Mouse (Mus musculus) adrenal gland (tissue): Measurements from ENCODE around the gene Ipo5.

ENCODE experiments used
- intact Hi-C: fragments of 180-260 bp; cut with DNase I; formaldehyde crosslinking; loops from one replicate; pipeline ENCODE4 v1.15.1; 2025

Ipo5 gene

DNA sequence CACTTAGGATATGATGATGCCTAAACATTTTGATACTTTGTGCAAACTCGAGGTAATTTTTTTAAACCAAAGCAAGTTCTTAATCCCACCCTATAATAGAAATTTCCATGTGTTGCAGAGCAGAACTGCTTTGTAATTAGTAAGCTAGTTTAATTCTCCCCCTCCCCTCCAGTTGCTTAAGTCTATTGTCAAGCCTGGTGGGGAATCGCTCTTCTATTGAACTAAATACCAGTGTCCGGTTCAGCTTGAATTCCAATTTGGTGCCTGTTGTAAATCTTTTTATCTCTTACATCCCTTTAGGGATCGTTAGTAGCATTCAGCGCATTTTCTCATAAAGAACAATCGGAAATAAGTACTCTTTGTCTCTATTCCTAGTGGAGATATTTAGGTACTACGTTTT is 1.9 kb downstream of the Ipo5 start:
- intact Hi-C loops, result loop anchor here (5.0 kb wide), 1 partner anchor 81 kb away; no protein-coding TSS in a partner anchor

- intact Hi-C loops, result no loop called here
Observed at GRCm38 (mm10) chr14:120921805-120922204, 10.8 kb downstream of the Ipo5 start.

- intact Hi-C loops, result no loop called here
Observed at GRCm38 (mm10) chr14:120924044-120924443, 13.0 kb downstream of the Ipo5 start.

GRCm38 (mm10) chr14:120925731-120926585 is 14.9 kb downstream of the Ipo5 start:
- intact Hi-C loops, result no loop called here

GRCm38 (mm10) chr14:120931236-120931635 is 20.2 kb downstream of the Ipo5 start:
- intact Hi-C loops, result no loop called here

GRCm38 (mm10) chr14:120933624-120934023 is 22.6 kb downstream of the Ipo5 start:
- intact Hi-C loops, result no loop called here

DNA sequence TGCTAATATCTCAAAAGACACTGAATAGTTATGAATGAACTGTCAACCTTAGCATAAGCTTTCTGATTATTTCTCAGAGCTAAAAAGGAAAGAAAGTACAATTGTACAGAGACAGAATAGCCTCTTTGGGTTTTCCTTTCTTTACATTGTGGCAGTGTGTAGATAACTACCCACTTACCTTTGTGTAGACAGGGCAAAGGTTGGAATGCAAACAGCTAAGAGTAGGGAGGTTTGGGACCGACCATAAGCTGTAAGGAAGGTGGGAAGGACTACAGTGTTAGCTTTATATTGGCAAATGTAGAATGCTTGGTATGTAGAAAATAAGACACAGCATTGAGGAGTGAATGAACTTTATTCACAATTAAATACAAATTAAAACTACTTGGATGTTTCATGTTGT is 26.1 kb downstream of the Ipo5 start:
- intact Hi-C loops, result no loop called here

DNA sequence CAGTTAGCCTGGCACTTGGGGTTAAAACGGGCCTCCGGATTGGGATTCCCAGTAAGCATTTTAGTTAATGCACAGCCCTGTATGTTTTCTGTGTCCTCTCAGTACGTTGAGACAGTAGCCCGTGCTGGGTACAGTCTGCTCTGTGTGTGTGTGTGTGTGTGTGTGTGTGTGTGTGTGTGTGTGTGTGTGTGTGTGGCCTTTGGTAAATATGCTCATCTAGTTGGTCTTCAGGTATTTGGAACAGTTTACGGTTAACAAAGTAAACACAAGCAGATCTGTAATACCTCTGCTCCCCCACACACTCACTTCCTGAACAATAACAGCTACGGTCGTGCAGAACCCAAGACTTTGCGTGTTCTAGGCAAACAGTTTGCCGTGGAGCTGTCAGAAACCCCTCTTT is 31.8 kb downstream of the Ipo5 start:
- intact Hi-C loops, result no loop called here

DNA sequence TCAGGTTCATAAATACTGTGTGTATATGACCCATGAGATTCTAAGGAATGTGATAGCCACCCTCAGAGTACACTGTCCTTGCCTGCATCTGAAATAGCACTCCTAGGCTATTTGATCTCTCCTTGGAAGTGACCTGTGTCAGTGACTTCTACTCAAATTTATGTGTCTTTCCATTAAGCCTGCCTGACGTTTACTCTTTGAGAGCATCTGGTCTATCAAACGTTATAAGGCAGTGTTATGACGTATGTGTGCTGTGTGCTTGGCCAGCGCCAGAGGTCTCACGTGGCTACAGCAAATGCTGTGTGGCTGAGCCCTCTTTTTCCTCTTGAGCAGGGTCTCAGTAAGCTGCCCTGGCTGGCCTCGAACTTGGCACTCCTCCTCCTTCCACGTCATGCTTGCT is 34.1 kb downstream of the Ipo5 start:
- intact Hi-C loops, result no loop called here

DNA sequence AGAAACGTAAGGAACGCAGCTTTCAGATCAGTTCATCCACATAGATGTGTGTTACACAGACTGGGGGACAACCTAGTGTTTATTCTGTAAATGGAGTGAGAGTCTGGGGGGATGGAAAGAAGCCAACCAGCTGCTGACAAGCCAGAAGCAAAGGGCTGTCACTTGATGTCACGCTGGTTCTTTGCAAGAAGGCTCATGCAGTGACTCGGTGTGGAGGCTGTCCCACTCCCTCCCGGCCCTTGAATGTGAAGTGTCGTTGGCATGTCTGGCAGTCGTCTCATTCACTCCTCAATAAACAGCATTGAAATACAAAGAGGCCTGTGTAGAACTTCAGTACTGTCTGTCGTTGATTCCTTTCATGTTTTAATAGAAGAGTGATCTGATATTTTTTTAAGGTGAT is 36.1 kb downstream of the Ipo5 start:
- intact Hi-C loops, result no loop called here

DNA sequence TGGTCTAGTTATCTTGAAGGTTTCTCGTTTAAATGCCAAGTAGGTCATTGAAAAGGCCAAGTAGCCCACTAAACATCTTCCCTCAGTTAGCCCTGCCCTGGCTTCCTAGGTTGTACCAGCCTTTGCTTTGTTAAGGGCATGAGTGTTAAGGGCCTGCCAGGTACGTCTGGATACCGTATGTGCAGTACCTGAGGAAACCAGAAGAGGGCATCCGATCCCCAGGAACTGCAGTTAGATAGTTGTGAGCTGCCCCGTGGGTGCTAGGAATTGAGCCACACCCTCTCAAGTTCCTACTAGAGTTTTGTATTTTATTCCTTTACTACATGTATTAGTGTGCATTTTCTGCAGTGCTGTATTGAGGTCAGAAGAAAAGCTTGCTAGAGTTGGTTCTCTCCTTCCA is 38.0 kb downstream of the Ipo5 start:
- intact Hi-C loops, result no loop called here

GRCm38 (mm10) chr14:120950068-120950467 is 39.0 kb downstream of the Ipo5 start:
- intact Hi-C loops, result no loop called here

DNA sequence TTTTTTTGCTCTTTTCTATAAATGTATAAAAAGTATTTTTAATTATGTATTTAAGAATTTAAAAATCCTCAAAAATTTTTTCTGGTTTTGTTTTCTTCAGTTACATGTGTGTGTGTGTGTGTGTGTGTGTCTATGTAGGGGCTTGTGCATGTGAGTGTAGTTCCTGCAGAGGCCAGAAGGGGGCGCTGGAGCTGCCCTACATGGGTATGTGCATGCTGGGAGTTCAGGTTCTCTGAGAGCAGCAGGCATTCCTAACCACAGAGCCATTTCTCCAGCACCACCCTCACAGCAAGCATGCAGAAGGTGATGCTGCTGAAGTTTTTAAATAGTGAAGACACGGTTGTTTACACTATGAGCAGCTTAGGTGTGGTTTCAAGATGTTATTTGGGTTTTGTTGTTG is 41.4 kb downstream of the Ipo5 start:
- intact Hi-C loops, result no loop called here

DNA sequence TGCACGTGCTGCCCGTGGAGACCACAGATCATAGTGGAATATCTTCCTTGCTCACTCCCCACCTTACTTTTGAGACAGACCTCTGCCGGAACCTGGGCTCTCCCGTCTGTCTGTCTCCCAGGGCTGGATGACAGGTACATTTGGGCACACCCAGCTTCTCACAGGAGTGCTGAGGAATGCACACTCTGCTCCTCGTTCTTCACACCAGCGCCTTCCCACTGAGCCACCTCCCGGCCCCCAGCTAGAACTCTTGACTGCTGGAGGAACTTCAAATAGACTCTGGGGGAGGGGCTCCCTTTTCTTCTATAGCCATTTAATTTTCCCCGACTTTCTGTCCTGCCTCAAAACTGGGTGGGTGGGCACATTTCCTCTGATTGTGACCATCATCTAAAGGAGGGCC is 49.5 kb downstream of the Ipo5 start:
- intact Hi-C loops, result no loop called here

DNA sequence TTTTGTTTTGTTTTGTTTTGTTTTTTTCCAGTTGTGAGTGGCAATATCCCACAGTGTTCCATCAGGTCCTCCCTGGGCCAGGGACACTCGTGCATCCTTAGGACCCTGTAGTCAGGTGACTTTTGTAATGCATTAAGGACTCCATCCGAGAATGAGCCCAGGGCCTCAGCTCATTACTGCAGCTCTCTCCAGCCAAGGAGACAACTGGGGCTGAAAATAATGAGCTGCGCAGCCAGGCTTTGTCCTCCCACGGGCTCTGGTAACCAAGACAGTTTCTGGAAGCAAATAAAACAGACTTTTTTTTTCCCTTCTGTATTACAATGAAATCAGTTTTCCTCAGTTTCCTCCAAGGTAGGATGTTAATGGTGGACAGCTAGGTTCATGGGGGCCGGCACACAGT is 50.0 kb downstream of the Ipo5 start:
- intact Hi-C loops, result no loop called here

DNA sequence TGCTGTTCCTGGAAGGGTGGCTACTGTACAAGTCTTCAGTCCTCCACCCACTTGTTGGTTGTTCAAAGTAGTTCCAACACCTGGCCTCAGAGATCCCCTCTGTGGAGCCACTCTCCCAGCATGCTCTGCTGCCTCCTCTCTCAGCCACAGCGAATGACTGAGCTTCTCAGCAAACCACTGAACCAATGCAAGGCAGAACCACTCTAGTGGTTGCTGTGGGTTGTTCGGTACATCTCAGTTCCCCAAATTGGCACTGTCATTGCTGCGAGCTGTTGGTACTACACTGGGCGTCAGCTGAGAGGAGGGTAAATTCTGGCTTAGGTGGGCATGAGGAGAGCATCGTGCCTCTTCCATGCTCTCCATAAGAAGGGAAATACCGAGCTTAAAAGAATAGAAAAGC is 56.0 kb downstream of the Ipo5 start:
- intact Hi-C loops, result loop anchor here (5.0 kb wide), 1 partner anchor 135 kb away; no protein-coding TSS in a partner anchor

GRCm38 (mm10) chr14:120968723-120969122 is 57.7 kb downstream of the Ipo5 start:
- intact Hi-C loops, result loop anchor here (5.0 kb wide), 1 partner anchor 136 kb away; no protein-coding TSS in a partner anchor

DNA sequence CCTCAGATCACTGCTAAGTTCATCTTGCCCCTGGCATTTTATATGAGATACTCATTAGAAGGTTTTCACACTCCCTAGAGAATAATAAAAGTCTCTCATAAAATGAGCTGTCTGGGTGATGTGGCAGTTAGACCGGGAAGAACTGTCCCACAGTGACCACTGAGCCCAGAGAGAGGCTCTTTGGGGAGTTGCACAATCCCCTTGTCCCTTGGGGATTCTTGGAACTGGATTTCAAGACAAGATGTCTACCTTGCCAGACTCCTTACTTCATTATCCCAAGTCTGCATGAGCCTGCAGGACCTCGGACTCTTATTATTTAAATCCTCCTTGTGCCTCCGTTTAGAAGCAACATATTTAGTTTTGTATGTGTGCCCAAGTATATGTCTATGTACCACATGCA is 58.6 kb downstream of the Ipo5 start:
- intact Hi-C loops, result loop anchor here (5.0 kb wide), 2 partner anchors 137 to 258 kb away; no protein-coding TSS in a partner anchor

DNA sequence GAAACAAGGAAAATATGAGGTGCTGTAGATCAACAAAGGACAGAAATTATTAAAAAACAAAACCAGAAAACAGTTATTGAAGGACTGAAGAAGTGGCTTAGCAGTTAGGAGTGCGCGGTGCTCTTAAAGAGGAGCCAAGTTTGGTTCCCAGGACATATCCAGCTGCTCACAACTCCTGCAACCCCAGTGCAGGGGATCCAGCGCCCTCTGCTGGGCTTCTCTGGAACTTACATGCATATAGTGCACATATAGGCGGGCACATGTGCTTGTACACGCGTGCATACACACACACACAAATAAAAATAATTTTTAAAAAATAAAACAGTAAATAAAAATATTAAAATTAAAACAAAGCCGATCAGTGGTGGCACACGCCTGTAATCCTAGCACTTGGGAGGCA is 59.6 kb downstream of the Ipo5 start:
- intact Hi-C loops, result loop anchor here (5.0 kb wide), 1 partner anchor 257 kb away; no protein-coding TSS in a partner anchor

DNA sequence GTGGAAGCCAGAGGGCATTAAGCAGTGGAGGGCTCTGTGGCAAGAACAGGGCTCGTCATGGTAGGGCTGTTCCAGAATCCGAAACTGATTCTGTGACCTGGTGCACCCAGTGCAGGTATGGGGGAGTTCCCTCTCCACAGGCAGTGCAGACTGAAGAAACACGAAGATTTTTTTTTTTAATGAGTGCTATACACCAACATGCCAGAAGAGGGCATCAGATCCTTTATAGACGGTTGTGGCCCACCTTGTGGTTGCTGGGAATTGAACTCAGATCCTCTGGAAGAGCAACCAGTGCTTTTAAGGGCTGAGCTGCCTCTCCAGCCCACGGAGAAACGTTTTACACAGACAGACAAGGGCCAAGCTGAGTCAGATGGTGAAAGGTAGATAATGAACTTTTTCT is 60.3 kb downstream of the Ipo5 start:
- intact Hi-C loops, result loop anchor here (5.0 kb wide), 1 partner anchor 256 kb away; no protein-coding TSS in a partner anchor

DNA sequence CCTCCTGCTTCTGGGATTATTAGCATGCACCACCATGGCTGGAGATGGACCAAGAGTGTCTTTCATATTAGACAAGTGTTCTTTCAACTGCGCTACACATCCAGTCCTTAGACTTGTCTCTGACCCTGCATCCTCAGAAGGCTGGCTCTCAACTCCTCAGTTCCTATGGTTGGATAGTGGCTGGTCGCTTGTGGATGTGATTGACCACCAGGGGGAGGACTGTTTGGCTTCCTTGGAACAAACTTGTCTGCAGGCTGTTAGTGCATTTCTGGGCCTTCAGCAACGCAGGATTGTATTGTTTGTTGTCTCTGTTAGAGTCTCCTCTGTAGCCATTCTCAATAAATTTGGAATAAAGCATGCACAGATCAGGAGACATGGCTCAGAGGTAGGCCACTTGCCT is 68.5 kb downstream of the Ipo5 start:
- intact Hi-C loops, result no loop called here

DNA sequence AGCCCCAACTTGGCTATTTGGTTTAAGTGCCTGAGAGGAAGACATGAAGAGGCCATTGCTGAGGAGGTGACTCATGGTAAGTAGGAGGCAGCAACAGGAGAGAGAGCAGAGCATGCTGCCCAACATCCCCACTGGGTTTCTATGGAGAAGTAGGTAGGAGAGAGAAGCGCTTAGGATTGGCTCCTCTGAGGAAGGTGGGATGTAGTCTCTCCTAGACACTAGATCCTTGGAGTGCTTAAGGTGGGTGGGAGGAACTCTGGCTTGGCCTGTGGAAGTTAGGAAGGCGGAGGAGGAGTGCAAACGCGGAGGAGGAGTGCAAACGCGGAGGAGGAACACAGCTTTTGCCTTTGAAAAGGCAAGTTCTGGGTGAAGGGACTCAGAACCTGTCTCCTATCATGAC is 78.1 kb downstream of the Ipo5 start:
- intact Hi-C loops, result no loop called here
